Mouse (Mus musculus) midbrain, embryonic 11.5 days (tissue): Measurements from ENCODE around the gene Rab3d. TPM values are rescaled to one million over a fixed set of nuclear protein-coding genes. Genes with fewer than 3 reads are reported as not detected.

Source experiments
- ATAC-seq: fragments of 200-750 bp; cut with Nextera tagmentation; 2 replicates; pipeline ENCODE4 v1.8.0; 2017; ENCODE audit warnings: moderate TSS enrichment, moderate library complexity; ENCODE audit not compliant: low FRiP score
- DNase-seq: peaks from one replicate; pipeline ENCODE4 v3.0.0; 2015; ENCODE audit warnings: low spot score; ENCODE audit errors: missing footprints
- H3K27ac ChIP-seq: fragments of 300-500 bp; sonication (generic); 2 replicates; pipeline ENCODE4 v1.5.1; 2014; ENCODE audit warnings: low read depth, low read length
- H3K27me3 ChIP-seq: fragments of 300-500 bp; sonication (generic); 2 replicates; pipeline ENCODE4 v1.6.1; 2014; ENCODE audit warnings: mild to moderate bottlenecking, low read length, moderate library complexity, mixed read lengths; ENCODE audit not compliant: control insufficient read depth, insufficient read depth
- H3K36me3 ChIP-seq: fragments of 300-500 bp; sonication (generic); 2 replicates; pipeline ENCODE4 v1.6.1; 2014; ENCODE audit warnings: mild to moderate bottlenecking, low read length, moderate library complexity, mixed read lengths; ENCODE audit not compliant: control insufficient read depth, insufficient read depth
- H3K4me1 ChIP-seq: fragments of 300-500 bp; sonication (generic); 2 replicates; pipeline ENCODE4 v1.6.1; 2014; ENCODE audit warnings: low read length; ENCODE audit not compliant: control insufficient read depth, insufficient read depth
- H3K4me2 ChIP-seq: fragments of 300-500 bp; sonication (generic); 2 replicates; pipeline ENCODE4 v1.6.1; 2014; ENCODE audit warnings: mild to moderate bottlenecking, moderate library complexity
- H3K4me3 ChIP-seq: fragments of 300-500 bp; sonication (generic); 2 replicates; pipeline ENCODE4 v1.5.1; 2014; ENCODE audit warnings: low read depth, low read length
- H3K9ac ChIP-seq: fragments of 300-500 bp; sonication (generic); 2 replicates; pipeline ENCODE4 v1.6.1; 2014; ENCODE audit warnings: low read length
- H3K9me3 ChIP-seq: fragments of 300-500 bp; sonication (generic); 2 replicates; pipeline ENCODE4 v1.6.1; 2016; ENCODE audit warnings: low read length; ENCODE audit not compliant: control insufficient read depth
- WGBS: fragments of 180-500 bp; shearing (Covaris S2); extraction: QIAGEN DNeasy Blood & Tissue Kit; methylation state at CpG from one replicate; pipeline ENCODE4 v1.1.7; 2014; 5-methylcytosine and 5-hydroxymethylcytosine counted together
- polyA plus RNA-seq: library from polyadenylated mRNA; unstranded; fragments of >200 nt; fragmentation: Nextera tagmentation; extraction: Ambion mirVana; gene quantifications from 2 replicates; pipeline ENCODE4 v1.2.1, GENCODE M21; 2014

Rab3d gene
- polyA plus RNA-seq, 1 experiment from 2014 or later: 9.1 TPM

DNA sequence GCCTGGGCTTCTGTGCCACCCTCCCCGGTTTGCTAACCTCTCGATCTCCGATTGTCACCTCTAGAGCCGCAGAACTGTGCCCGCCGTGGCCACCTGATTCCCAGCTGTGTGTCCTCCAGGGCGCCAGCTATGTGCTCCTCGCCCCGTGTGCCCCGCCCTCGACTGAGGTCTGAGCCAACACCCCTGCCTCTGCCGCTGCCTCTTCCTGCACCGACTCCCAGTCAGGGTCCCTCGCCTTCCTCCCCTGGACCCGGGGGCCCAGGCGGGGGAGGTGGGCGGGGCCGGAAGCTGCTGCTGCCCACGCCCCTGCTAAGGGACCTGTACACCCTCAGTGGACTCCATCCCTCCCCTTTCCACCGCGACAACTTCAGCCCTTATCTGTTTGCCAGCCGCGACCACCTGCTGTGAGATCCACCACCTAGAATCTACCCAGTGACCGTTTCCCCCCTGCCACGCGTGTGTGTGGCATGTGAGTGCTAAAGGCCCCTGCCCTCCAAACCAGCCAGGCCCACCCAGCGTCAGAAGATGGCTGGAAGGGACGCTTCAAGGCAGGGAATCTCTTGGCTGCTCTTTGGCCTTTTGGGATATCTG lies 29.6 kb upstream of the Rab3d start:
- H3K9ac ChIP-seq: no peak overlapping the region
- no peaks in the 10 kb centered on the region for H3K36me3 ChIP-seq

GRCm38 (mm10) chr9:21944267-21944666 lies 26.3 kb upstream of the Rab3d start:
- 23% methylated on average over 23 of the region's 23 CpGs for WGBS
- H3K9me3 ChIP-seq: no peaks in the 10 kb centered on the region
- no peaks in the 10 kb centered on the region for H3K27me3 ChIP-seq
- H3K4me3 ChIP-seq: no peak overlapping the region
- ATAC-seq (no peak), DNase-seq (peak; percentile 85)
- peaks cover 8% of the 10 kb centered on the region; the same call in 1 of the 2 replicates for H3K4me1 ChIP-seq
- no peak overlapping the region for H3K27ac ChIP-seq
- no peak overlapping the region for H3K4me2 ChIP-seq
- no peak overlapping the region for H3K9ac ChIP-seq
- no peaks in the 10 kb centered on the region; the same call in 1 of the 2 replicates for H3K36me3 ChIP-seq

More for the DNA sequence above, 29.6 kb upstream of the Rab3d start:
- Histone ChIP-seq H3K4me2 (peak overlapping the region; percentile 11; the same call in 1 of the 2 replicates), H3K9me3 (no peaks in the 10 kb centered on the region), H3K4me3 (peak overlapping the region; percentile 14; the same call in 1 of the 2 replicates), H3K4me1 (peaks cover 8% of the 10 kb centered on the region; the same call in 1 of the 2 replicates), H3K27me3 (no peaks in the 10 kb centered on the region), H3K27ac (no peak overlapping the region)
- ATAC-seq (peak; percentile 17; the same call in 1 of the 2 replicates), DNase-seq (peak; percentile 61)
- WGBS: 5% methylated on average over 27 of the region's 28 CpGs

GRCm38 (mm10) chr9:21943638-21944037 lies 25.6 kb upstream of the Rab3d start:
- 56% methylated on average over 12 of the region's 12 CpGs for WGBS
- Histone ChIP-seq H3K4me1 (peaks cover 8% of the 10 kb centered on the region; the same call in 1 of the 2 replicates), H3K36me3 (no peaks in the 10 kb centered on the region; the same call in 1 of the 2 replicates), H3K9me3 (no peaks in the 10 kb centered on the region), H3K4me2 (no peak overlapping the region), H3K9ac (no peak overlapping the region), H3K27me3 (no peaks in the 10 kb centered on the region), H3K27ac (no peak overlapping the region), H3K4me3 (no peak overlapping the region)
- DNase-seq (peak; percentile 78), ATAC-seq (no peak)

- no peaks in the 10 kb centered on the region for H3K27me3 ChIP-seq
- WGBS: 82% methylated on average over 12 of the region's 12 CpGs
These were observed 25.1 kb upstream of the Rab3d start for GRCm38 (mm10) chr9:21943046-21943445.

DNA sequence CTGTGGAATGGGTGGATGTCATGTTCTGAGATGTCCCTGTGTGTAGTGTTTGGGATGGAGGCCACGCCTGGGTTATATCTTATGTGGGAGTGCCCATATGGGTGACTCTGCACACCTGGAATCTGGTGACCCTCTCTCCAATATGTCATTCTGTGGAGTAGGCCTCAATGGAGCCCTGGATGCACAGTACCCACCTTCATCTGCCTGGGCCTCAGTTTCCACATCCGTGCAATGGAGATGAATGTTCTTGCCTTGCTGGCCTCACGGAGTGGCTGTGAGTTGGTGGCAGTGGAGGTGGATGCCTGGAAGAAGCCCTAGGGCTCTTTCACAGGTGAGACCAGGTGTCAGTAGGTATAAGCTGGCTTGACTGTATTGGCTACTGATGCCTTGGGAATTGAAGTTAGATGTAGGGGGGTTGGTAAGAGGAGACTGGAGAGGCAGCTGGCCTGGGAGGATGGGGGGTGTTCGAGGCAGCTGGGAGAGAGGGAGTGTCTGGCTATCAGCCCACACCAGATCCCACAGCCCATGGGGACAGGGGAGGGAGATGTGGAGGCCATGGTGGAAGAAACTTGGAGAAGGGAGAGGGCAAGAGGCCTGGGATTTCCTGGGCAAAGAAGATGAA lies 20.4 kb upstream of the Rab3d start:
- no peaks in the 10 kb centered on the region; the same call in 1 of the 2 replicates for H3K36me3 ChIP-seq
- ATAC-seq (no peak), DNase-seq (no peak)
- H3K4me1 ChIP-seq: peaks cover 3% of the 10 kb centered on the region; the same call in 1 of the 2 replicates
- H3K4me2 ChIP-seq: peak overlapping the region; percentile 4; the same call in 1 of the 2 replicates
- no peaks in the 10 kb centered on the region for H3K9me3 ChIP-seq
- no peak overlapping the region for H3K4me3 ChIP-seq
- WGBS: 85% methylated on average over 4 of the region's 4 CpGs
- H3K27me3 ChIP-seq: 0 out of 2 replicates have a peak, but pooled peaks cover 3% of the 10 kb centered on the region
- H3K9ac ChIP-seq: no peak overlapping the region
- no peak overlapping the region for H3K27ac ChIP-seq

More at GRCm38 (mm10) chr9:21943046-21943445, 25.1 kb upstream of the Rab3d start:
- DNase-seq (peak; percentile 51), ATAC-seq (no peak)
- H3K4me3 ChIP-seq: no peak overlapping the region
- peaks cover 8% of the 10 kb centered on the region; the same call in 1 of the 2 replicates for H3K4me1 ChIP-seq
- H3K9ac ChIP-seq: no peak overlapping the region
- H3K9me3 ChIP-seq: no peaks in the 10 kb centered on the region
- H3K27ac ChIP-seq: no peak overlapping the region
- no peak overlapping the region for H3K4me2 ChIP-seq
- H3K36me3 ChIP-seq: no peaks in the 10 kb centered on the region; the same call in 1 of the 2 replicates

DNA sequence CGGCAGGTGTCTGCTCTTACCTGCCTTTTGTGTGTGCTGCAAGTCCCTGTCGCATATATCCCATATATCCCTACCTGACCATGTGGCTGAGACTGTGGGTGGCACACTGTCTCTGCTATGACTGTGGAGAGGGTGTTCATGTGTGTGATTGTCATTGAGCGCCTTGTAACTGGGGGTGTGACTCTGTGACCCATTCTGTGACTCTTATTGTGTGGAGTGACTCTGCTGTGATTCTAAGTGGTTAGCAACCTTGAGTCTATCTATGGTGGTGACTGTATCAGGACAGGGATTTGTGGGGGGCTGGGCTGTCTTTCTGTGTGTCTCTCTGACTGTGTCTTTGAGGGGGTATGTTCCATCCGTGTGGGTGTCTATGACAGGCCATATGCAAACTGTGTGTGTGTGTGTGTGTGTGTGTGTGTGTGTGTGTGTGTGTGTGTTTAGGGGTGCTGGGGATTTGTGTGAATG lies 19.8 kb upstream of the Rab3d start:
- Histone ChIP-seq H3K36me3 (no peaks in the 10 kb centered on the region; the same call in 1 of the 2 replicates), H3K4me2 (peak overlapping the region; percentile 73), H3K9ac (no peak overlapping the region), H3K9me3 (no peaks in the 10 kb centered on the region), H3K4me1 (peaks cover 3% of the 10 kb centered on the region; the same call in 1 of the 2 replicates), H3K27me3 (0 out of 2 replicates have a peak, but pooled peaks cover 3% of the 10 kb centered on the region), H3K4me3 (peak overlapping the region; percentile 59), H3K27ac (no peak overlapping the region)
- ATAC-seq (no peak), DNase-seq (no peak)
- 81% methylated on average over 4 of the region's 4 CpGs for WGBS

GRCm38 (mm10) chr9:21936692-21937570 lies 18.9 kb upstream of the Rab3d start, which contains the start of gene Plppr2:
TSS of gene Plppr2 (plus strand) at chr9:21937033.
- Histone ChIP-seq H3K9ac (peak within 1 kb of the TSS; percentile 75), H3K27ac (peak within 1 kb of the TSS; percentile 5; the same call in 1 of the 2 replicates), H3K4me1 (peaks cover 3% of the 10 kb centered on the region; the same call in 1 of the 2 replicates), H3K4me2 (peak within 1 kb of the TSS; percentile 73), H3K9me3 (no peaks in the 10 kb centered on the region), H3K4me3 (peak within 1 kb of the TSS; percentile 59), H3K36me3 (no peaks in the 10 kb centered on the region; the same call in 1 of the 2 replicates), H3K27me3 (0 out of 2 replicates have a peak, but pooled peaks cover 3% of the 10 kb centered on the region)
- ATAC-seq (peak; percentile 97), DNase-seq (peak; percentile 99)
- WGBS: 3% methylated on average over 39 of the region's 43 CpGs

- no peaks in the 10 kb centered on the region for H3K9me3 ChIP-seq
- 0 out of 2 replicates have a peak, but pooled peaks cover 3% of the 10 kb centered on the region for H3K27me3 ChIP-seq
- DNase-seq: no peak
- no peaks in the 10 kb centered on the region; the same call in 1 of the 2 replicates for H3K36me3 ChIP-seq
- peaks cover 3% of the 10 kb centered on the region; the same call in 1 of the 2 replicates for H3K4me1 ChIP-seq
- H3K27ac ChIP-seq: no peak overlapping the region
- H3K9ac ChIP-seq: no peak overlapping the region
- ATAC-seq: no peak
- H3K4me3 ChIP-seq: no peak overlapping the region
- WGBS: 83% methylated on average over 7 of the region's 7 CpGs
- H3K4me2 ChIP-seq: no peak overlapping the region
These were observed 17.6 kb upstream of the Rab3d start for GRCm38 (mm10) chr9:21935466-21936131.
